22 mouse cellular contexts compared by ENCODE assay signal in the genomic region with DNA sequence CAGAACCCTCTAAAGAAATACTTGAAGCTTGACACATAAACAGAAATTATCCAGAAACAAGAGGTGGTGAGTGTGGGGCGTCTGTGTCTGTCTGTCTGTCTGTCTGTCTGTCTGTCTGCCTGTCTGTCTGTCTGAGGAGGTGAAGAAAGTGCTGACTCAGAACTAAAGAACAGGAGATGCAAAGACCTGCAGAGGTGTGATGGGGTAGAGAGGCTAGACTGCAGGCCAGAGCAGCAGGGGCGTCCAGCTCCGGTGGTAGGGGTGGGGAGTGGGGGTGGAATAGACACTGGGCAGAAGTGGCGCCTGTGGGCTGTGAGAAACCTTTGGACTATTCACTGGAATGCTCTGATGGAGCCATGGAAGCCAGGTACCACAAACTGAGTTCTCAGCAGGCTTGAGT. TPM values are rescaled to one million over a fixed set of nuclear protein-coding genes. Genes with fewer than 3 reads are reported as not detected.
DNase-seq lines count a peak whose midpoint lies in the region; ATAC-seq and TF ChIP-seq lines count a peak whose summit lies in the region.
"Had no signal": no experiment of that assay in that cellular context is flagged by ENCODE, and none has a peak within 500 bp of the region (broad histone marks: within the 10 kb centered on the region; RNA-seq: fewer than 3 reads in every experiment).

No protein-coding gene starts in this region.

- DNase-seq in CH12.LX (ENCODE audit: extremely low read depth) = no peak
- DNase-seq in ES-E14 (ENCODE audit: low read depth, low spot score) = no peak
- no peak for DNase-seq in left cerebral cortex, adult 8-10 months (ENCODE audit: low spot score in 2 of 2)
- DNase-seq in lung, adult 2 months = no peak
- DNase-seq: adrenal gland, adult 8-10 months; adrenal gland, postnatal 14 days; adrenal gland, postnatal 36 days; cerebellum, adult 11-12 months; cerebellum, adult 2 months; cerebellum, adult 9-10 months; cerebellum, postnatal 10 days; cerebellum, postnatal 25 days had no signal

- no peaks in the 10 kb centered on the region for H3K79me2 ChIP-seq in CH12.LX (replicated peaks; ENCODE audit: control insufficient read depth, extremely low read depth, insufficient read depth, poor library complexity, severe bottlenecking)

- H3K9me3 ChIP-seq in CH12.LX (replicated peaks; ENCODE audit: low read length) = peaks cover 15% of the 10 kb centered on the region
- no peaks in the 10 kb centered on the region for H3K9me3 ChIP-seq in ES-E14 (ENCODE audit: control insufficient read depth, insufficient read depth, low read depth, low read length)
- H3K9me3 ChIP-seq: embryonic facial prominence, embryonic 10.5 days; embryonic facial prominence, embryonic 12.5 days; forebrain, embryonic 12.5 days had no signal

- in situ Hi-C loops in CH12.LX (cut with MboI; ENCODE audit: low pct_ligation_motif_present, low pct_unique_long_range_greater_than_20kb, low sequenced_read_pairs) (no loop called here), ES-E14 (cut with MboI; ENCODE audit: low sequenced_read_pairs in 2 of 2, unreplicated experiment in 2 of 2) (no loop called here)

- peaks cover 68% of the 10 kb centered on the region for H3K27me3 ChIP-seq in CH12.LX (replicated peaks)

- peak; percentile 38; the same call in 1 of the 2 replicates for ATAC-seq in erythroblast, adult 5-6 weeks (replicated peaks; ENCODE audit: low FRiP score, poor library complexity, severe bottlenecking)
- ATAC-seq: activated CD4-positive, CD25-positive, alpha-beta regulatory T cell, adult 4 months; forebrain, embryonic 14.5 days; forebrain, embryonic 16.5 days; Patski had no signal

- no peak for TF ChIP-seq POLR2A in CH12.LX (IDR thresholded peaks at IDR 0.05; ENCODE audit: low read depth, low read length)
- TF ChIP-seq POLR2A in lung, adult 2 months (IDR thresholded peaks at IDR 0.05; ENCODE audit: borderline replicate concordance, extremely low read depth, low read depth, low read length) = no peak

- TF ChIP-seq CTCF in CH12.LX (conservative IDR thresholded peaks at IDR 0.05 in 1 of 2, IDR thresholded peaks at IDR 0.05 in 1 of 2; ENCODE audit: low read depth in 2 of 2, low read length in 2 of 2) = no peak
- no peak for TF ChIP-seq CTCF in lung, adult 2 months (IDR thresholded peaks at IDR 0.05; ENCODE audit: insufficient read depth, low read length)

- 82% methylated on average over 4 of the region's 4 CpGs for WGBS in lung, adult 2 months

- no peak for TF ChIP-seq EP300 in CH12.LX (IDR thresholded peaks at IDR 0.05; ENCODE audit: low read length)

- no peak overlapping the region for H3K4me3 ChIP-seq in CH12.LX (replicated peaks in 1 of 3; ENCODE audit: low read depth in 2 of 3, low read length in 2 of 3, poor library complexity in 1 of 3)
- H3K4me3 ChIP-seq in ES-E14 (ENCODE audit: insufficient read depth in 1 of 2, low read depth in 1 of 2, low read length in 2 of 2, poor library complexity in 1 of 2, severe bottlenecking in 1 of 2) = no peak overlapping the region
- no peak overlapping the region for H3K4me3 ChIP-seq in lung, adult 2 months (replicated peaks; ENCODE audit: extremely low read depth, low read depth, low read length)
- H3K4me3 ChIP-seq: embryonic facial prominence, embryonic 10.5 days; embryonic facial prominence, embryonic 12.5 days; erythroblast, embryonic 14.5 days; forebrain, embryonic 10.5 days; forebrain, embryonic 12.5 days had no signal

- H3K27ac ChIP-seq in CH12.LX (ENCODE audit: insufficient read depth, low read depth) (no peak overlapping the region), ES-E14 (ENCODE audit: insufficient read depth, low read depth, low read length, poor library complexity, severe bottlenecking) (no peak overlapping the region)
- H3K27ac ChIP-seq: embryonic facial prominence, embryonic 10.5 days; embryonic facial prominence, embryonic 12.5 days; forebrain, embryonic 10.5 days; forebrain, embryonic 12.5 days had no signal

- H3K36me3 ChIP-seq in CH12.LX (replicated peaks in 1 of 2; ENCODE audit: control insufficient read depth in 1 of 2, insufficient read depth in 1 of 2, low read length in 1 of 2) (no peaks in the 10 kb centered on the region), ES-E14 (ENCODE audit: control insufficient read depth, insufficient read depth, low read length, poor library complexity, severe bottlenecking) (no peaks in the 10 kb centered on the region)
- H3K36me3 ChIP-seq: embryonic facial prominence, embryonic 10.5 days; embryonic facial prominence, embryonic 12.5 days; forebrain, embryonic 10.5 days; forebrain, embryonic 12.5 days had no signal

- no peak for TF ChIP-seq RAD21 in CH12.LX (IDR thresholded peaks at IDR 0.05; ENCODE audit: low read depth, low read length)

- no peak overlapping the region for H3K4me2 ChIP-seq in CH12.LX (ENCODE audit: insufficient read depth, low read depth, poor library complexity, severe bottlenecking)
- H3K4me2 ChIP-seq: embryonic facial prominence, embryonic 12.5 days; forebrain, embryonic 12.5 days had no signal

- peaks cover 0 to 3% of the 10 kb centered on the region in 2 experiments; a peak in 2 of 4 replicates for H3K4me1 ChIP-seq in CH12.LX (ENCODE audit: control insufficient read depth in 1 of 2, insufficient read depth in 2 of 2)
- no peaks in the 10 kb centered on the region for H3K4me1 ChIP-seq in ES-E14 (ENCODE audit: control insufficient read depth in 2 of 2, insufficient read depth in 2 of 2, low read length in 2 of 2, poor library complexity in 1 of 2)
- H3K4me1 ChIP-seq in lung, adult 2 months (ENCODE audit: control insufficient read depth, insufficient read depth, low read length) = no peaks in the 10 kb centered on the region
- H3K4me1 ChIP-seq: embryonic facial prominence, embryonic 10.5 days; embryonic facial prominence, embryonic 12.5 days had no signal

- dilution Hi-C loops in CH12.LX (cut with MboI; ENCODE audit: extremely low pct_ligation_motif_present, extremely low pct_unique_long_range_greater_than_20kb, low sequenced_read_pairs) = no loop called here

- H3K9ac ChIP-seq in CH12.LX (ENCODE audit: insufficient read depth, low read depth) (no peak overlapping the region), ES-E14 (ENCODE audit: insufficient read depth, low read depth, low read length, poor library complexity, severe bottlenecking) (no peak overlapping the region)
- H3K9ac ChIP-seq: embryonic facial prominence, embryonic 12.5 days; forebrain, embryonic 12.5 days had no signal

TF ChIP-seq in CH12.LX, 34 proteins besides CTCF, POLR2A, EP300 and RAD21:
- TF ChIP-seq HCFC1 (IDR thresholded peaks at IDR 0.05; ENCODE audit: low read depth, low read length) (no peak), SIN3A (IDR thresholded peaks at IDR 0.05; ENCODE audit: low read length) (no peak), KAT2A (IDR thresholded peaks at IDR 0.05; ENCODE audit: insufficient replicate concordance, low read length) (no peak), POLR2AphosphoS2 (IDR thresholded peaks at IDR 0.05; ENCODE audit: low read depth, low read length) (no peak), E2F4 (IDR thresholded peaks at IDR 0.05; ENCODE audit: insufficient replicate concordance, low read depth, low read length) (no peak), MAFK (IDR thresholded peaks at IDR 0.05; ENCODE audit: insufficient replicate concordance, low read length) (peak; percentile 67; the same call in 1 of the 2 replicates)

TF ChIP-seq in ES-E14, 5 proteins besides CTCF, POLR2A, EP300 and RAD21:
- TF ChIP-seq ZNF384 (IDR thresholded peaks at IDR 0.05; ENCODE audit: low read depth, low read length) (no peak), HCFC1 (IDR thresholded peaks at IDR 0.05; ENCODE audit: borderline replicate concordance, insufficient read depth, low read length) (no peak), ZC3H11A (IDR thresholded peaks at IDR 0.05; ENCODE audit: borderline replicate concordance, low read depth, low read length) (no peak), MAFK (IDR thresholded peaks at IDR 0.05; ENCODE audit: insufficient read depth, low read depth, low read length) (0 out of 2 replicates have a peak, but pooled peaks have one; percentile 40), CHD2 (IDR thresholded peaks at IDR 0.05; ENCODE audit: low read depth, low read length) (no peak)
TF ChIP-seq in ES-E14: peak in this region for 1.

RNA-seq across cellular contexts. Expression of a gene that starts 21.1 kb away (rescaled TPM):
- total RNA-seq in CH12.LX (2012; rRNA removed) (not detected in 2 replicates), CH12.LX (2014; rRNA removed) (not detected in 2 replicates), ES-E14 (2012; rRNA removed) (0.36 TPM in 1 of 2 replicates, not detected in the other)
- polyA plus RNA-seq in CH12.LX (2012; ENCODE audit: insufficient read length, low read depth) = not detected in 2 replicates
- total RNA-seq in erythroblast, adult 5-6 weeks (2015; ENCODE audit: low replicate concordance) = not detected in 2 replicates
- total RNA-seq in erythroblast, adult 5-6 weeks (2017; ENCODE audit: low replicate concordance) = not detected in 2 replicates
- total RNA-seq in left cerebral cortex, adult 8-10 months (2022) = 1 to 10 TPM in 2 of 4 experiments, under 1 TPM in 2; 0.94 to 1.7 (median 1.2) TPM
- polyA plus RNA-seq in lung, adult 2 months (2012; rRNA removed) = 0.23 and 0.30 TPM in 2 replicates
- total RNA-seq: adrenal gland, postnatal 14 days; adrenal gland, postnatal 36 days had no signal
- polyA plus RNA-seq: embryonic facial prominence, embryonic 10.5 days; erythroblast, embryonic 14.5 days; Patski had no signal
